Mouse (Mus musculus) brain, adult 10 weeks (tissue): ENCODE data around the gene Cel. TPM values are rescaled to one million over a fixed set of nuclear protein-coding genes. Genes with fewer than 3 reads are reported as not detected.

Source experiments
- polyA plus RNA-seq: library from polyadenylated mRNA; stranded (reverse); fragments of 350-450 nt; fragmentation: Illumina TruSeq; extraction: RNeasy Lipid Tissue Mini Kit (QIAGEN cat#74804); gene quantifications from one replicate; pipeline ENCODE4 v1.2.3, GENCODE M21; 2015; ENCODE audit warnings: low read depth, low replicate concordance

Gene Cel
- polyA plus RNA-seq: not detected

DNA sequence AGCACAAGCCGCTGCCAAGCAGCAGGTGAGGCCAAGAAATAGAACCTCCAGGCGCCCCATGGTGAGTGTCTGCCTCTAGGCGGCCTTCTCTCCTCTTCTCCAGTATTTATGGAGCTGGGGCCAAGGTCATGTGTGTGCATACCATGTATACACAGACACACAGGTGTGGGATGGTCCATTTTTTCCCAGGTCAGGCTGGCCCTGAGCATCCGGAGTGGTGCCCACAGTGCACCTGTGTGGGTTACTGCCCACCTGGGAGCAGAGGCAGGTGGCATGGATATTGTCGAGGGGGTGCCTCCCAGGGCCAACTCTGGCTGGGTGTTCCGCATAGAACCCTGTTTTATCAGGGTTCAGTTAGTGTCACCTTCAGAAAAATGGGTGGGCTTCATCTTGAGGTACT, at the start of gene Cel:
Gene Cel, minus strand, starts transcription at position 101 of the 400 bp plus-strand sequence.

DNA sequence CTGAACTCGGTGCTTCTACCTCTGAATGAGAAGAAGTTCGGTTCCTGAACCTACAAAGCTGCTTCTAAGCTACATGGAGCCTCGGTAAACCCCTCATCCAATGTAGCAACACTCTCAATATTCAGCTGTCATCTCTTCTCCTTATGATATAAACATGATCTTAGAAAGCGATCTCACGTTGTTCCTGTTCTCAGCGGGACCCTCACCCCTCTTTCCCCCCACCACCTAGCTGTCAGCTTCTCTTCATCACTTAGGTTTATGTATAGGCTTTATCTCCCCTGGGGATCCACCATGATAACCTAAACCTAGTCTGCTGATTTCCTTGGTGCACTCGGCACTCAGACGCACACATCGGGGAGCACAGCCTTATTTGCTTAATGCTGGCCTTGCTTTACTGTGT, 20.4 kb upstream of the Cel start, which contains the start of gene Gtf3c5:
Gene Gtf3c5, minus strand, starts transcription at position 101 of the 400 bp plus-strand sequence.

DNA sequence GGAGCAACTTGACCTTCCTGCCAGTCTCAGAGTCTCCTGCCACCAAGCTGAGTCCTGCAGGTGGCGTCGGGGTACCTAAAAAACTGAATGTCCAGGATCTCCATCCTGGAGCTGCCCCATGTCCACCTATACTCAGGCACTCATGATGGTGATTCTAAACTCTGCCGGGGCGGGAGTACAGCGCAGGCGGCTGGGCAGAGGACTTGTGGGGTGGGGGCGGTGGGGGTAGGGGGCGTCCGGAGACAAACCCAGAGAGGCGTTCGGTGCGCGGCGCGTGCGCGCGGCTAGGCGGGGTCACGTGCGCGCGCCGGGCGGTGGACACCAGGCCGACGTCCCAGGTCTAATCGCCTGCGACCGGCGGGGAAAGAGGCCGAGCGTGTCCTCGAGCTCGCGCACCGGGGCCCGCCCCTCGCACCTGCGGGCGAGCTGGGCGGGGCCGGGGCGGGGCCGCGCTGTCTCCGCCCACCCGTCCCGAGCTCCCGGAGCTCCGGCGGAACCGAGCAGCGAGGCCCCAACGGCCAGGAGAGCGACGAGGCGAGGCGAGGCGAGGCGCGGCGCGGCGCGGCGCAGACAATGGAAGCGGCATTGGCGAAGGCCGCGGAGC, 50.3 kb downstream of the Cel start, which contains the start of gene Ralgds:
Gene Ralgds, plus strand, starts transcription at position 328 of the 604 bp plus-strand sequence.

DNA sequence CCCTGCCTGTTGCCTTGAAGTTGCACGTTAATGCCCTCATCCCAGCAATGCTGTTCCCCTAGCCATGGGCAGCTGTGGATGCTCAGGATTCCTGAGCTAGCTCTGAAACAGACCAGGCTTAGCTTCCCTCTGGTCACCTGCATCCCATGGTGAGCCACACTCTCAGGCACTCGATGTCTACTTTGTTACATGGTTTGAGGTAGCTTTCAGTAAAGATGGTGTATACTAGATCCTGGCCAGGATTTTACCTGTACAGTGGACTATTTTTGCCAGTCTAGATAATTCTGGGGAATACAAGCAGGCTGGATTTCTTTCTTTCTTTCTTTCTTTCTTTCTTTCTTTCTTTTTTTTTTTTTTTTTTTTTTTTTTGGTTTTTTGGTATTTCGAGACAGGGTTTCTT, 57.4 kb downstream of the Cel start, which contains the start of gene Gm10134:
Gene Gm10134, plus strand, starts transcription at position 301 of the 400 bp plus-strand sequence.

Other genes starting within 250 kb of the Cel start
- gene Ppp1r26, start 116.6 kb downstream of the Cel start, polyA plus RNA-seq: 12.2 TPM
- gene 1700007K13Rik, start 97.1 kb downstream of the Cel start, polyA plus RNA-seq: 7.3 TPM
- 33.7 TPM for gene Mrps2, start 95.3 kb downstream of the Cel start, polyA plus RNA-seq
- 0.64 TPM for gene Gbgt1, start 66.5 kb downstream of the Cel start, polyA plus RNA-seq
- gene Gm10134, start 57.3 kb downstream of the Cel start, polyA plus RNA-seq: not detected
- 54.0 TPM for gene Ralgds, start 50.3 kb downstream of the Cel start, polyA plus RNA-seq
- gene Gtf3c5, start 20.3 kb upstream of the Cel start, polyA plus RNA-seq: 17.9 TPM
- gene Gfi1b, start 58.6 kb upstream of the Cel start, polyA plus RNA-seq: not detected
- gene Tsc1, start 77.8 kb upstream of the Cel start, polyA plus RNA-seq: 26.9 TPM
- gene Spaca9, start 136.3 kb upstream of the Cel start, polyA plus RNA-seq: 1.4 TPM
- gene Ak8, start 136.8 kb upstream of the Cel start, polyA plus RNA-seq: 4.0 TPM